Mouse (Mus musculus) embryonic facial prominence, embryonic 10.5 days (tissue): ENCODE results near the gene Hist1h4f. TPM values are rescaled to one million over a fixed set of nuclear protein-coding genes. Genes with fewer than 3 reads are reported as not detected.

Source experiments
- DNase-seq: peaks from one replicate; pipeline ENCODE4 v3.0.0-alpha.2; 2017; ENCODE audit warnings: low spot score
- H3K27ac ChIP-seq: fragments of 300-500 bp; sonication (generic); replicated peaks from 2 replicates; pipeline ENCODE4 v1.5.1; 2016; ENCODE audit warnings: mild to moderate bottlenecking
- H3K27me3 ChIP-seq: fragments of 300-500 bp; sonication (generic); replicated peaks from 2 replicates; pipeline ENCODE4 v1.6.1; 2016; ENCODE audit warnings: low read depth, mild to moderate bottlenecking; ENCODE audit not compliant: poor library complexity, severe bottlenecking
- H3K36me3 ChIP-seq: fragments of 300-500 bp; sonication (generic); replicated peaks from 2 replicates; pipeline ENCODE4 v1.6.1; 2016; ENCODE audit warnings: mild to moderate bottlenecking, moderate library complexity
- H3K4me1 ChIP-seq: fragments of 300-500 bp; sonication (generic); 2 replicates; pipeline ENCODE4 v1.6.1; 2016
- H3K4me3 ChIP-seq: fragments of 300-500 bp; sonication (generic); 2 replicates; pipeline ENCODE4 v1.5.1; 2016; ENCODE audit warnings: mild to moderate bottlenecking, moderate library complexity
- H3K9me3 ChIP-seq: fragments of 300-500 bp; sonication (generic); 2 replicates; pipeline ENCODE4 v1.6.1; 2016; ENCODE audit warnings: mild to moderate bottlenecking
- WGBS: fragments of 180-500 bp; shearing (Covaris S2); methylation state at CpG from one replicate; pipeline ENCODE4 v1.1.7; 2016; 5-methylcytosine and 5-hydroxymethylcytosine counted together
- polyA plus RNA-seq: library from polyadenylated mRNA; unstranded; fragments of >200 nt; fragmentation: Nextera tagmentation; extraction: Ambion mirVana; gene quantifications from 2 replicates; pipeline ENCODE4 v1.2.1, GENCODE M21; 2016

Hist1h4f gene
- polyA plus RNA-seq, 1 experiment from 2014 or later: 1.00 TPM

- peak overlapping the region; percentile 94 for H3K27ac ChIP-seq
- DNase-seq: peak; percentile 53
- 26% methylated on average over 9 of the region's 9 CpGs for WGBS
- peaks cover 35% of the 10 kb centered on the region for H3K4me1 ChIP-seq
- H3K27me3 ChIP-seq: no peaks in the 10 kb centered on the region
- no peaks in the 10 kb centered on the region for H3K36me3 ChIP-seq
- no peaks in the 10 kb centered on the region for H3K9me3 ChIP-seq
- H3K4me3 ChIP-seq: peak overlapping the region; percentile 60
Measured at GRCm38 (mm10) chr13:23532262-23533075, 19.0 kb downstream of the Hist1h4f start.

- WGBS: under 1% methylated on average over 67 of the region's 70 CpGs
- H3K9me3 ChIP-seq: no peaks in the 10 kb centered on the region
- H3K27ac ChIP-seq: peak within 1 kb of the TSS; percentile 94
- peak; percentile 95 for DNase-seq
- H3K27me3 ChIP-seq: no peaks in the 10 kb centered on the region
- H3K4me3 ChIP-seq: peak within 1 kb of the TSS; percentile 60
- peaks cover 31% of the 10 kb centered on the region for H3K4me1 ChIP-seq
- no peaks in the 10 kb centered on the region for H3K36me3 ChIP-seq
Measured at GRCm38 (mm10) chr13:23530901-23531875, 20.3 kb downstream of the Hist1h4f start, which contains the start of gene Hist1h4h. Gene Hist1h4h, plus strand, starts transcription at chr13:23531050.

- Histone ChIP-seq H3K9me3 (no peaks in the 10 kb centered on the region), H3K27me3 (no peaks in the 10 kb centered on the region), H3K36me3 (no peaks in the 10 kb centered on the region), H3K27ac (peak overlapping the region; percentile 94), H3K4me3 (peak overlapping the region; percentile 60), H3K4me1 (peaks cover 34% of the 10 kb centered on the region)
- WGBS: under 1% methylated on average over 20 of the region's 20 CpGs
- peak; percentile 66 for DNase-seq
Measured at GRCm38 (mm10) chr13:23530181-23530900, 21.1 kb downstream of the Hist1h4f start.

- Histone ChIP-seq H3K27me3 (no peaks in the 10 kb centered on the region), H3K27ac (peak overlapping the region; percentile 94), H3K4me3 (peak overlapping the region; percentile 60), H3K36me3 (no peaks in the 10 kb centered on the region), H3K4me1 (peaks cover 37% of the 10 kb centered on the region), H3K9me3 (no peaks in the 10 kb centered on the region)
- 49% methylated on average over 2 of the region's 2 CpGs for WGBS
- no peak for DNase-seq
Measured at GRCm38 (mm10) chr13:23529480-23530165, 21.8 kb downstream of the Hist1h4f start.

- peaks cover 38% of the 10 kb centered on the region for H3K4me1 ChIP-seq
- H3K9me3 ChIP-seq: no peaks in the 10 kb centered on the region
- no peaks in the 10 kb centered on the region for H3K27me3 ChIP-seq
- no peak overlapping the region; the same call in 1 of the 2 replicates for H3K27ac ChIP-seq
- H3K36me3 ChIP-seq: no peaks in the 10 kb centered on the region
- no peak for DNase-seq
- WGBS: 86% methylated on average over 5 of the region's 5 CpGs
- H3K4me3 ChIP-seq: peak overlapping the region; percentile 60; the same call in 1 of the 2 replicates
Measured at GRCm38 (mm10) chr13:23529005-23529404, 22.4 kb downstream of the Hist1h4f start.

- Histone ChIP-seq H3K4me3 (peak overlapping the region; percentile 57), H3K27ac (peak overlapping the region; percentile 83), H3K4me1 (peaks cover 28% of the 10 kb centered on the region), H3K9me3 (no peaks in the 10 kb centered on the region), H3K36me3 (no peaks in the 10 kb centered on the region), H3K27me3 (no peaks in the 10 kb centered on the region)
- peak; percentile 89 for DNase-seq
- WGBS: under 1% methylated on average over 17 of the region's 17 CpGs
Measured at GRCm38 (mm10) chr13:23526312-23526711, 25.1 kb downstream of the Hist1h4f start.

GRCm38 (mm10) chr13:23525901-23526300 lies 25.5 kb downstream of the Hist1h4f start:
- Histone ChIP-seq H3K36me3 (no peaks in the 10 kb centered on the region), H3K27ac (0 out of 2 replicates have a peak overlapping the region, but pooled peaks have one; percentile 83), H3K27me3 (no peaks in the 10 kb centered on the region), H3K4me1 (peaks cover 29% of the 10 kb centered on the region), H3K9me3 (no peaks in the 10 kb centered on the region), H3K4me3 (peak overlapping the region; percentile 57)
- WGBS: under 1% methylated on average over 10 of the region's 10 CpGs
- DNase-seq: peak; percentile 66

- peak; percentile 89 for DNase-seq
- Histone ChIP-seq H3K36me3 (no peaks in the 10 kb centered on the region), H3K4me1 (peaks cover 34% of the 10 kb centered on the region), H3K27me3 (no peaks in the 10 kb centered on the region), H3K4me3 (peak overlapping the region; percentile 37), H3K9me3 (no peaks in the 10 kb centered on the region), H3K27ac (no peak overlapping the region)
- WGBS: 8% methylated on average over 5 of the region's 5 CpGs
Measured at GRCm38 (mm10) chr13:23524654-23525053, 26.8 kb downstream of the Hist1h4f start.

GRCm38 (mm10) chr13:23523976-23524375 lies 27.5 kb downstream of the Hist1h4f start:
- Histone ChIP-seq H3K27ac (no peak overlapping the region), H3K36me3 (no peaks in the 10 kb centered on the region), H3K4me1 (peaks cover 28% of the 10 kb centered on the region), H3K9me3 (no peaks in the 10 kb centered on the region), H3K27me3 (no peaks in the 10 kb centered on the region), H3K4me3 (no peak overlapping the region)
- 59% methylated on average over 5 of the region's 5 CpGs for WGBS
- DNase-seq: no peak

- H3K27me3 ChIP-seq: no peaks in the 10 kb centered on the region
- H3K4me3 ChIP-seq: peak overlapping the region; percentile 38
- no peak overlapping the region for H3K27ac ChIP-seq
- H3K36me3 ChIP-seq: no peaks in the 10 kb centered on the region
- DNase-seq: peak; percentile 82
- peaks cover 18% of the 10 kb centered on the region for H3K4me1 ChIP-seq
- WGBS: under 1% methylated on average over 14 of the region's 14 CpGs
- no peaks in the 10 kb centered on the region for H3K9me3 ChIP-seq
Measured at GRCm38 (mm10) chr13:23521703-23522102, 29.7 kb downstream of the Hist1h4f start.

- H3K4me1 ChIP-seq: peaks cover 11% of the 10 kb centered on the region; the same call in 1 of the 2 replicates
Measured at GRCm38 (mm10) chr13:23519416-23519815, 32.0 kb downstream of the Hist1h4f start.

More at GRCm38 (mm10) chr13:23519416-23519815, 32.0 kb downstream of the Hist1h4f start:
- H3K9me3 ChIP-seq: no peaks in the 10 kb centered on the region
- WGBS: under 1% methylated on average over 10 of the region's 10 CpGs
- H3K27me3 ChIP-seq: no peaks in the 10 kb centered on the region
- H3K27ac ChIP-seq: peak overlapping the region; percentile 51; the same call in 1 of the 2 replicates
- no peaks in the 10 kb centered on the region for H3K36me3 ChIP-seq
- peak overlapping the region; percentile 61 for H3K4me3 ChIP-seq
- peak; percentile 79 for DNase-seq
